Mouse (Mus musculus) hindbrain, embryonic 11.5 days (tissue): Measurements from ENCODE around the gene Btbd9. TPM values are rescaled to one million over a fixed set of nuclear protein-coding genes. Genes with fewer than 3 reads are reported as not detected.

Experiments used
- ATAC-seq: fragments of 200-750 bp; cut with Nextera tagmentation; 2 replicates; pipeline ENCODE4 v1.8.0; 2017; ENCODE audit warnings: mild to moderate bottlenecking, moderate TSS enrichment, moderate library complexity; ENCODE audit not compliant: low FRiP score
- DNase-seq: peaks from one replicate; pipeline ENCODE4 v3.0.0-alpha.2; 2015; ENCODE audit warnings: low spot score
- H3K27ac ChIP-seq: fragments of 300-500 bp; sonication (generic); 2 replicates; pipeline ENCODE4 v1.5.1; 2014; ENCODE audit warnings: mild to moderate bottlenecking, low read depth, low read length
- H3K27me3 ChIP-seq: fragments of 300-500 bp; sonication (generic); 2 replicates; pipeline ENCODE4 v1.6.1; 2014; ENCODE audit warnings: mild to moderate bottlenecking, low read length, moderate library complexity, mixed read lengths; ENCODE audit not compliant: control insufficient read depth, insufficient read depth
- H3K36me3 ChIP-seq: fragments of 300-500 bp; sonication (generic); 2 replicates; pipeline ENCODE4 v1.6.1; 2014; ENCODE audit warnings: mild to moderate bottlenecking, low read length, moderate library complexity, mixed read lengths; ENCODE audit not compliant: control insufficient read depth, insufficient read depth
- H3K4me1 ChIP-seq: fragments of 300-500 bp; sonication (generic); replicated peaks from 2 replicates; pipeline ENCODE4 v1.6.1; 2014; ENCODE audit warnings: low read length, mixed read lengths; ENCODE audit not compliant: control insufficient read depth, insufficient read depth
- H3K4me2 ChIP-seq: fragments of 300-500 bp; sonication (generic); replicated peaks from 2 replicates; pipeline ENCODE4 v1.6.1; 2014; ENCODE audit warnings: mild to moderate bottlenecking, low read depth, low read length
- H3K4me3 ChIP-seq: fragments of 300-500 bp; sonication (generic); 2 replicates; pipeline ENCODE4 v1.5.1; 2014; ENCODE audit warnings: low read depth, low read length
- H3K9ac ChIP-seq: fragments of 300-500 bp; sonication (generic); 2 replicates; pipeline ENCODE4 v1.6.1; 2014; ENCODE audit warnings: low read depth, low read length
- H3K9me3 ChIP-seq: fragments of 300-500 bp; sonication (generic); 2 replicates; pipeline ENCODE4 v1.6.1; 2016; ENCODE audit warnings: low read length; ENCODE audit not compliant: control insufficient read depth
- whole genome bisulfite sequencing: fragments of 180-500 bp; shearing (Covaris S2); extraction: QIAGEN DNeasy Blood & Tissue Kit; methylation state at CpG from one replicate; pipeline ENCODE4 v1.1.7; 2014; 5-methylcytosine and 5-hydroxymethylcytosine counted together
- polyA plus RNA-seq: library from polyadenylated mRNA; unstranded; fragments of >200 nt; fragmentation: Nextera tagmentation; extraction: Ambion mirVana; gene quantifications from 2 replicates; pipeline ENCODE4 v1.2.1, GENCODE M21; 2014

Gene Btbd9
- polyA plus RNA-seq, 1 experiment from 2014 or later = 63.0 TPM

DNA sequence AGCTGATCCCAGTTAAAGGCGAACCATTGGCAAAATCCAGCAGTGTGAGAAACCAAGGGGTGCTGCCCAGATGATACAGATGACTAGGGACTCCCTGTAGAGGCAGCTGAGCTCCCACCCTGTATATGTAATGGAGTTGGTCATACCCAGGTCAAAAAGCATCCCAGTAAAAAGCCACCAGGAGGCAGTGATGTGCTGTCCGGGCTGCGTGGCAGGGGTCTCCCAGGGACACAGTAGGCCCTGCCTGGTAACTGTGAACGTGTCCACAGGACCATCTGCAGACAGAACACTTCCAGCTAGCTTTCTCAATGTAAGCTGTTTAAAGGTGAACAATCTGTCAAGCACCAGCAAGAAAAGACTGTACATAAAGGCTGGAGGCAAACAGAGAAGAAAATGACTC, 343.6 kb downstream of the Btbd9 start:
- 47% methylated on average over 4 of the region's 4 CpGs for WGBS
- DNase-seq = peak; percentile 65
- no peaks in the 10 kb centered on the region for H3K27me3 ChIP-seq
- no peak overlapping the region for H3K4me2 ChIP-seq
- no peaks in the 10 kb centered on the region for H3K9me3 ChIP-seq
- H3K36me3 ChIP-seq = no peaks in the 10 kb centered on the region
- H3K4me1 ChIP-seq = no peaks in the 10 kb centered on the region; the same call in 1 of the 2 replicates
- ATAC-seq = no peak
- H3K4me3 ChIP-seq = no peak overlapping the region
- H3K27ac ChIP-seq = no peak overlapping the region
- H3K9ac ChIP-seq = no peak overlapping the region

GRCm38 (mm10) chr17:30231483-30231882, 344.8 kb downstream of the Btbd9 start:
- Histone ChIP-seq H3K9ac (no peak overlapping the region), H3K36me3 (no peaks in the 10 kb centered on the region), H3K27me3 (no peaks in the 10 kb centered on the region), H3K4me1 (no peaks in the 10 kb centered on the region; the same call in 1 of the 2 replicates), H3K4me2 (no peak overlapping the region), H3K27ac (no peak overlapping the region), H3K9me3 (no peaks in the 10 kb centered on the region), H3K4me3 (no peak overlapping the region)
- no peak for ATAC-seq
- 89% methylated on average over 1 of the region's 1 CpGs for WGBS
- no peak for DNase-seq

- Histone ChIP-seq H3K9me3 (no peaks in the 10 kb centered on the region), H3K27me3 (no peaks in the 10 kb centered on the region), H3K27ac (no peak overlapping the region), H3K4me2 (no peak overlapping the region), H3K36me3 (no peaks in the 10 kb centered on the region), H3K4me1 (peaks cover 2% of the 10 kb centered on the region), H3K4me3 (no peak overlapping the region), H3K9ac (no peak overlapping the region)
- 90% methylated on average over 4 of the region's 4 CpGs for WGBS
- ATAC-seq (no peak), DNase-seq (no peak)
Observed at GRCm38 (mm10) chr17:30230428-30230827, 345.9 kb downstream of the Btbd9 start.

- H3K27me3 ChIP-seq = no peaks in the 10 kb centered on the region
- no peak overlapping the region for H3K4me2 ChIP-seq
- H3K9ac ChIP-seq = no peak overlapping the region
- no peaks in the 10 kb centered on the region for H3K36me3 ChIP-seq
- 89% methylated on average over 10 of the region's 10 CpGs for WGBS
- no peak overlapping the region for H3K4me3 ChIP-seq
- no peaks in the 10 kb centered on the region for H3K9me3 ChIP-seq
- peaks cover 6% of the 10 kb centered on the region for H3K4me1 ChIP-seq
- DNase-seq (no peak), ATAC-seq (no peak)
- no peak overlapping the region for H3K27ac ChIP-seq
Observed at GRCm38 (mm10) chr17:30228439-30229215, 347.7 kb downstream of the Btbd9 start.

GRCm38 (mm10) chr17:30225030-30225740, 351.1 kb downstream of the Btbd9 start:
- Histone ChIP-seq H3K4me3 (no peak overlapping the region), H3K36me3 (no peaks in the 10 kb centered on the region), H3K27me3 (no peaks in the 10 kb centered on the region), H3K27ac (no peak overlapping the region), H3K9me3 (no peaks in the 10 kb centered on the region), H3K4me1 (peaks cover 6% of the 10 kb centered on the region), H3K4me2 (no peak overlapping the region), H3K9ac (no peak overlapping the region)
- WGBS = 49% methylated on average over 5 of the region's 5 CpGs
- DNase-seq (peak; percentile 34), ATAC-seq (no peak)

DNA sequence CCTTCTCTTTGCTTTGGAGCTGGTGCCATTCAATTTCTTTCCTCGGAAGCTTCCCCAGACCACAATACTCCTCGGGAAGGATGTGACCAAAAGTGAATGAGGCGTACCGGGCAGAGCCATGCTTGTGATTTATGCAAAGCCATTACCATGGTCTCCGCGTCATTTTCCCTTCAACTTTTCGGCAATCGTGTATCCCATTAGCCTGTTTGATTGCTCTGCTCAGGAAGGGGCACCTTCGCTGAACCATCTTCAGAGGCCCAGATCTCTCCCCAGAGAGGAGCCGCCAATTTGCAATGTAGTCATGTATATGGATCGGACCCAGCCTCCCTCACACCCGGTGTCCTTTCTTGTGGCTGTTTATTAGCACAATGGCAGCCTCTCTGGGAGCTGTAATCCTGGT, 353.5 kb downstream of the Btbd9 start:
- Histone ChIP-seq H3K9me3 (no peaks in the 10 kb centered on the region), H3K4me3 (no peak overlapping the region), H3K27ac (no peak overlapping the region), H3K9ac (no peak overlapping the region), H3K4me2 (no peak overlapping the region), H3K36me3 (no peaks in the 10 kb centered on the region), H3K4me1 (peaks cover 6% of the 10 kb centered on the region), H3K27me3 (no peaks in the 10 kb centered on the region)
- whole genome bisulfite sequencing = 72% methylated on average over 12 of the region's 12 CpGs
- ATAC-seq (no peak), DNase-seq (no peak)

DNA sequence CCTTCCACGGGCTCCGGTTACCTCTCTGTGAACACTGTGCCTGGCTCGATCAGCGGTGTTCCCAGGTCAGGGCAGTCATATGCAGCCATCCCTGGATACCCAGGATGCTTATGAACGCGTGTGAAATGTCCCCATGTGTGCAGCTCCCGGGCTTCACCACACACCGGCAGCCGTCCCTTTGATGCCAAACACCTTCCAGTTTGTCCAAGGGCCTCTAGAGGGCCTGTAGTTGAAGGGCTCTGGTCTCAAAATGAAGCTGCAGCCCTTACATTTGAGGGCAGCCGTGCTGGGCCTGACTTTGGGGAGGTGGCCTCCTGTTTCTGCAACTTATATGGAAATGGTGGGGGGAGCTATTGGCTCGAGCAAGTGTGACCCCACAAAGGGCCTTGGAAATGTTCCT, 353.9 kb downstream of the Btbd9 start:
- WGBS = 82% methylated on average over 11 of the region's 11 CpGs
- Histone ChIP-seq H3K9me3 (no peaks in the 10 kb centered on the region), H3K9ac (no peak overlapping the region), H3K27ac (no peak overlapping the region), H3K36me3 (no peaks in the 10 kb centered on the region), H3K4me3 (no peak overlapping the region), H3K27me3 (no peaks in the 10 kb centered on the region), H3K4me1 (peaks cover 6% of the 10 kb centered on the region), H3K4me2 (no peak overlapping the region)
- DNase-seq (no peak), ATAC-seq (no peak)

DNA sequence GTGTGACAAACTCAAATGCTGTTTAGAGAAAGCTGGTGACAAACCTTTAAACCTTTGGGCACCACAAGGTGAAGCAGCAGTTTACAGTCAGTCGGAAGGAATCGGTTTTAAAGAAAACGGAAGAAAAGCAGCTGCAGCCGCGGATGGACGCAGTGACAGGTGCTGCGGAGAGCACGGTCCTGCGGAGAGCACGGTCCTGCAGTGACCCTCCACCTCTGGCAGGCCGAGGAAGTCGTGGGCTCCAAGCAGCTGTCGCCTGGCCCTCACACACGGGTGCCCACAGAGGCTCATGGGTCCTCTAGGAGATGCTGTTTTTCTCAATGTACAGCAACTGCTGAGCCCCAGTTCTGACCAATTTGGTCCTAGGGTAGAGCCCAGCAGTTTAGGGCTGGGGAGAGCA, 354.6 kb downstream of the Btbd9 start:
- DNase-seq (no peak), ATAC-seq (no peak)
- Histone ChIP-seq H3K9ac (no peak overlapping the region), H3K9me3 (no peaks in the 10 kb centered on the region), H3K27ac (no peak overlapping the region), H3K4me2 (no peak overlapping the region), H3K36me3 (no peaks in the 10 kb centered on the region), H3K4me3 (no peak overlapping the region), H3K4me1 (peaks cover 6% of the 10 kb centered on the region), H3K27me3 (no peaks in the 10 kb centered on the region)
- WGBS = 77% methylated on average over 14 of the region's 14 CpGs

DNA sequence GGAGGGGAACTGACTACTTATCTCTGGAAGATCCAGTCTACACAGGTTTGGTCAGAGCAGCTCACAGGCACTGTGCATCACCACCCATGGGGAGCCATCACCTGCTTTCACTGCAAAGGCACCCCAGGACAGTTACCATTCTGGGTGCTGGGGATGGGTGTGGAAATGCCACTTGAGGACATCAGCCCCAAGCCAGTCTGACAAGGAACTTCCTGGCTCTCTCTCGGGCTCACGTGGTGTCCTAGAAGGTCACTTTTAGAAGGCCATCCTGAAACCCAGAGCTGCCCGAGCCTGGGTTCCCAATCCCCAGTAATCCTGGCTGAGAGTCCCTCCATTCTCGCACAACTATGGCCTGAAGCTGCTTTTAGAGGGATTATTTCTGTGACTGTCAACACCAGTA, 360.5 kb downstream of the Btbd9 start:
- Histone ChIP-seq H3K36me3 (0 out of 2 replicates have a peak, but pooled peaks cover 3% of the 10 kb centered on the region), H3K4me1 (no peaks in the 10 kb centered on the region), H3K9me3 (no peaks in the 10 kb centered on the region), H3K4me3 (no peak overlapping the region), H3K27me3 (no peaks in the 10 kb centered on the region), H3K27ac (no peak overlapping the region), H3K9ac (no peak overlapping the region), H3K4me2 (no peak overlapping the region)
- ATAC-seq = no peak
- WGBS = 80% methylated on average over 4 of the region's 4 CpGs
- no peak for DNase-seq
